23 mouse cellular contexts compared by ENCODE assay signal in the genomic region with DNA sequence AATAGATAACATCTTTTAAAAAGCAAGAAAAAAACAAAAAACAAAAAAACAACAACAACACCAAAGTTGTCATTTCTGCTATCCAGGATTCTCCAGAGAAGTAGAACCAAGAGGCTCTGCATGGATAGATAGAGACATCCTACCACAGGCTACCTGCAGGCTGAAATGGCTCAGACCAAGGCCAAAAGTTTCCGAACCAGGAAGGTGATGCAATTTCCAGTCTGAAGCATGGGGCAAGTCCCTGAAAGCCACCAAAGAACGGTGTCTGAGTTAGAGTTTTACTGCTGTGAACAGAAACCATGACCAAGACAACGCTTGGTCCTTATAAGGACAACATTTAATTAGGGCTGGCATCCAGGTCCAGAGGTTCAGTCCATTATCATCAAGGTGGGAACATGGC.
"Had no signal": no experiment of that assay in that cellular context is flagged by ENCODE, and none has a peak within 500 bp of the region (broad histone marks: within the 10 kb centered on the region; RNA-seq: fewer than 3 reads in every experiment).

No protein-coding gene starts in this region.

- H3K36me3 ChIP-seq: heart, embryonic 13.5 days; heart, embryonic 15.5 days; hindbrain, embryonic 12.5 days; hindbrain, embryonic 15.5 days; intestine, embryonic 15.5 days; limb, embryonic 10.5 days; limb, embryonic 12.5 days had no signal

- H3K9me3 ChIP-seq: heart, embryonic 15.5 days; hindbrain, embryonic 15.5 days; intestine, embryonic 15.5 days; limb, embryonic 10.5 days had no signal

- H3K27ac ChIP-seq: gastrocnemius, adult 2 months; heart, adult 2 months; heart, embryonic 13.5 days; heart, embryonic 15.5 days; hindbrain, embryonic 12.5 days; hindbrain, embryonic 15.5 days; hindbrain, postnatal 0 days; intestine, embryonic 15.5 days; layer of hippocampus, adult 2 months; left cerebral cortex, adult 2 months; limb, embryonic 10.5 days; limb, embryonic 12.5 days; liver, embryonic 14.5 days had no signal

- H3K27me3 ChIP-seq: heart, embryonic 13.5 days; heart, embryonic 15.5 days; hindbrain, embryonic 12.5 days; hindbrain, embryonic 15.5 days; intestine, embryonic 15.5 days; limb, embryonic 12.5 days had no signal

- H3K4me1 ChIP-seq: heart, embryonic 15.5 days; hindbrain, embryonic 12.5 days; hindbrain, embryonic 15.5 days; intestine, embryonic 15.5 days had no signal

- H3K9ac ChIP-seq: heart, embryonic 13.5 days; heart, embryonic 15.5 days; hindbrain, embryonic 12.5 days; hindbrain, embryonic 15.5 days; intestine, embryonic 15.5 days; limb, embryonic 12.5 days; liver, embryonic 14.5 days had no signal

- H3K4me3 ChIP-seq: gastrocnemius, adult 2 months; heart, adult 2 months; heart, embryonic 13.5 days; heart, embryonic 15.5 days; hindbrain, embryonic 12.5 days; hindbrain, embryonic 15.5 days; intestine, embryonic 15.5 days; layer of hippocampus, adult 2 months; left cerebral cortex, adult 2 months; limb, embryonic 10.5 days; limb, embryonic 12.5 days had no signal

- ATAC-seq: hindbrain, postnatal 0 days; inflammation-experienced regulatory T-cells, adult 6 months; intestine, embryonic 15.5 days; intestine, postnatal 0 days had no signal

- H3K4me2 ChIP-seq: heart, embryonic 11.5 days; heart, embryonic 13.5 days; heart, embryonic 15.5 days; hindbrain, embryonic 12.5 days; hindbrain, embryonic 15.5 days; intestine, embryonic 15.5 days; limb, embryonic 12.5 days; liver, embryonic 11.5 days had no signal

- DNase-seq: gastrocnemius, adult 2 months; gastrocnemius, postnatal 10 days; gastrocnemius, postnatal 25 days; heart, postnatal 36 days; kidney, adult 18-20 months; kidney, adult 8-10 months; liver had no signal
